Mouse (Mus musculus) embryo, embryonic 10 days (tissue): ENCODE data around the gene Olfr955.
A peak's percentile ranks its signal among the peaks of the same experiment; 100 is the strongest.

ENCODE experiments used
- DNase-seq: peaks from one replicate; pipeline ENCODE4 v3.0.0-alpha.2; 2015; ENCODE audit warnings: low spot score

Olfr955 gene

GRCm38 (mm10) chr9:39471844-39472243 is at the start of gene Olfr955:
Gene Olfr955 (minus strand): TSS chr9:39471944.
- no peak for DNase-seq

- DNase-seq: peak; percentile 6
Measured at GRCm38 (mm10) chr9:39518595-39518994, 46.9 kb upstream of the Olfr955 start.

GRCm38 (mm10) chr9:39515531-39515930 is 43.8 kb upstream of the Olfr955 start, which contains the start of gene Olfr957:
Gene Olfr957 (minus strand): TSS chr9:39515809.
- no peak for DNase-seq

- DNase-seq: no peak
Measured at GRCm38 (mm10) chr9:39509412-39509811, 37.7 kb upstream of the Olfr955 start.

GRCm38 (mm10) chr9:39508998-39509397 is 37.3 kb upstream of the Olfr955 start:
- DNase-seq: peak; percentile 76

GRCm38 (mm10) chr9:39493895-39494294 is 22.2 kb upstream of the Olfr955 start, which contains the start of gene Olfr44:
Gene Olfr44 (minus strand): TSS chr9:39493995.
- DNase-seq: no peak

GRCm38 (mm10) chr9:39456401-39456800 is 15.3 kb downstream of the Olfr955 start, which contains the start of gene Olfr954:
Gene Olfr954 (plus strand): TSS chr9:39456701.
- DNase-seq: no peak

GRCm38 (mm10) chr9:39427048-39427447 is 44.7 kb downstream of the Olfr955 start, which contains the start of gene Olfr952:
Gene Olfr952 (minus strand): TSS chr9:39427148.
- DNase-seq: no peak
